Mouse (Mus musculus) stomach, postnatal 0 days (tissue): ENCODE results near the gene Reln.

Source experiments
- CTCF ChIP-seq: IDR thresholded peaks from 2 replicates; pipeline ENCODE4 v1.5.1; 2016; ENCODE audit warnings: antibody characterized with exemption, low read depth, mild to moderate bottlenecking, moderate library complexity
- EP300 ChIP-seq: optimal IDR thresholded peaks from 2 replicates; pipeline ENCODE3; 2016; ENCODE audit warnings: antibody characterized with exemption

GRCm38 (mm10) chr5:21866311-21866712, 478.2 kb downstream of the Reln start:
- TF ChIP-seq CTCF (no peak), EP300 (no peak)
